Mouse (Mus musculus): ENCODE data around the gene Slc16a5. TPM values are rescaled to one million over a fixed set of nuclear protein-coding genes. Genes with fewer than 3 reads are reported as not detected.
A peak's percentile ranks its signal among the peaks of the same experiment; 100 is the strongest.
"Not testable (repeated sequence)": the region's sequence is repeated elsewhere in the genome, so short reads cannot be mapped to it uniquely, and the experiment has no call there.

Gene Slc16a5
- total RNA-seq, 2 experiments from 2014 or later, result not detected

DNA sequence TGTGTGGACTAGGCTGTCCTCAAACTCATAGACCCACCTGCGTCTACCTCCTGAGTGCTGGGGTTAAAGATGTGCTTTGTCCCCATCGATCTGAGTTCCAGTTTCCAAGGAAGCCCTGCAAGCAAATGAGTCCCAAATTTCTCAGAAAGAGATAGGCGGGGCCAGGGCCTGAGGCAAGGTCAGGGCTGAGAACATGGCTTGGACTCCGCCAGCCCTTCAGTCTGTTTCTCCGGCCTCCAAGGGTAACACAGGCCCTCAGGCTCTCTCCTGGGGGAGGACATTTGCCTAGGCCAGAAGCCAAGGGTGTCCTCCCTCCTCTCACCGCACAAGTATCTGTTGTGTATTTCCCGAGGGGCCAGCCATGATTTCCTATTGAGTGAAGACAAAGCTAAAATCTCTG lies 9.9 kb downstream of the Slc16a5 start:
- no peak for TF ChIP-seq CTCF (IDR thresholded peaks at IDR 0.05)
- intact Hi-C loops (cut with DNase I), result no loop called here
- Histone ChIP-seq H3K27ac (no peak overlapping the region), H3K4me3 (no peak overlapping the region)
- DNase-seq (ENCODE audit: extremely low spot score in 1 of 2, low spot score in 2 of 2), result no peak

DNA sequence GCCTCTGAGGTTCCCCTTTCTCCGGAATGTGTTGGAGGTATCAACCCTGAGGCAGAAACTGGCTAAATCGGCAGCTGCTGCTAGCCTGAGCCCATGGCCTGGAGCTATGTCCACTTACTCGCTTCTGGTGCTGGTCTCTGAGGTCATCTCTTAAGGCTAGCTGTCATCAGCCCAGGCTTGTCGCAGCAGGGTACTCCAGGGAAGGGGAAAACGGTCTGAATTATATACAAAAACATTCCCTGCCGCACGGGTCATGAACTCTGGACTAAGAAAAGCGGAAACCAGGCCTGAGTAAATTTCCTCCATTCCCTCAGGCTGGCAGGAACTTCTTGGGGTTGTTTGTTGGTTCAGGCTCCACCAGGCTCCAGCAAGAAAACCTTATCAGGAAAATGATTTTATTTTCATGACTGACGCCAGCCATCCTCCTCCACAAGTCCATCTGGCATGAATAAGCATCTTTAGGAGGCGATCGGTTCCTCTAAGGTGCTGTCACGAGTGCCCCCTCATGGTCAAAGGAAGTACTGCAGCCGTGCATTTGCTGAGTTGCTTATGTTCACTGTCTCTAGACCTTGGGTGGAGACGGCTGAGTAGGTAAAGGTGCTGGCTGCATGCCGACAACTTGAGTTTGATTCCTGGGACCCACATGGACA lies 11.5 kb downstream of the Slc16a5 start:
- peak; percentile 93 to 98 for DNase-seq (ENCODE audit: extremely low spot score in 1 of 2, low spot score in 2 of 2)
- no peak; the same call in none of the 2 replicates for TF ChIP-seq CTCF (IDR thresholded peaks at IDR 0.05)
- H3K27ac ChIP-seq, result peak overlapping the region; percentile 92
- intact Hi-C loops (cut with DNase I), result loop anchor here (1.0 to 2.0 kb wide), 3 partner anchors 45 to 114 kb away; partner anchors contain the start of gene Kctd2
- no peak overlapping the region for H3K4me3 ChIP-seq

GRCm38 (mm10) chr11:115475025-115475757 lies 12.9 kb downstream of the Slc16a5 start, which contains the start of gene Armc7:
TSS of gene Armc7 (plus strand) at chr11:115475667.
- Histone ChIP-seq H3K27ac (peak within 1 kb of the TSS; percentile 92), H3K4me3 (peak within 1 kb of the TSS; percentile 60)
- intact Hi-C loops (cut with DNase I), result loop anchor here (2.0 kb wide), 1 partner anchor 54 kb away; the partner anchor contains the start of gene Kctd2
- DNase-seq (ENCODE audit: extremely low spot score in 1 of 2, low spot score in 2 of 2), result peak; percentile 93
- no peak for TF ChIP-seq CTCF (IDR thresholded peaks at IDR 0.05)

GRCm38 (mm10) chr11:115475758-115476237 lies 13.5 kb downstream of the Slc16a5 start:
- Histone ChIP-seq H3K4me3 (peak overlapping the region; percentile 60), H3K27ac (peak overlapping the region; percentile 59; the same call in 1 of the 2 replicates)
- intact Hi-C loops (cut with DNase I), result loop anchor here (2.0 kb wide), 1 partner anchor 55 kb away; the partner anchor contains the start of gene Kctd2
- no peak for TF ChIP-seq CTCF (IDR thresholded peaks at IDR 0.05)
- DNase-seq (ENCODE audit: extremely low spot score in 1 of 2, low spot score in 2 of 2), result no peak

GRCm38 (mm10) chr11:115476630-115477029 lies 14.4 kb downstream of the Slc16a5 start:
- H3K4me3 ChIP-seq, result peak overlapping the region; percentile 60; the same call in 1 of the 2 replicates
- DNase-seq (ENCODE audit: extremely low spot score in 1 of 2, low spot score in 2 of 2); H3K27ac ChIP-seq; intact Hi-C loops (cut with DNase I): not testable (repeated sequence)

DNA sequence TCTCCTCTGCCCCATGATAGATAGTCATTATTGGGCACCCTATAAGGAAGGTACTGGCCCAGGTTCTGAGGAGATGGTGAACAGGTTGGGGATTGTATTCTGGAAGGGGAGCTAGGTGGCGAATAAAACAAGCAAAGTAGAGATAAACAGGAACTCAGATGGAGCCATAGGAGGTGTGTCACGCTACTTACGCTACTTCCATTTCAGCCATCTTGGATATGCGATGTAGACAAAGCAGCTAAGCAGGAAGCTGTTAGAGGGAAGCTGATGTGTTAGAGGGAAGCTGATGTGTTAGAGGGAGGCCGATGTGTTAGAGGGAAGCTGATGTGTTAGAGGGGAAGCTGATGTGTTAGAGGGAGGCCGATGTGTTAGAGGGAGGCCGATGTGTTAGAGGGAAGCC lies 15.1 kb downstream of the Slc16a5 start:
- intact Hi-C loops (cut with DNase I); H3K27ac ChIP-seq; H3K4me3 ChIP-seq; DNase-seq (ENCODE audit: extremely low spot score in 1 of 2, low spot score in 2 of 2): not testable (repeated sequence)

DNA sequence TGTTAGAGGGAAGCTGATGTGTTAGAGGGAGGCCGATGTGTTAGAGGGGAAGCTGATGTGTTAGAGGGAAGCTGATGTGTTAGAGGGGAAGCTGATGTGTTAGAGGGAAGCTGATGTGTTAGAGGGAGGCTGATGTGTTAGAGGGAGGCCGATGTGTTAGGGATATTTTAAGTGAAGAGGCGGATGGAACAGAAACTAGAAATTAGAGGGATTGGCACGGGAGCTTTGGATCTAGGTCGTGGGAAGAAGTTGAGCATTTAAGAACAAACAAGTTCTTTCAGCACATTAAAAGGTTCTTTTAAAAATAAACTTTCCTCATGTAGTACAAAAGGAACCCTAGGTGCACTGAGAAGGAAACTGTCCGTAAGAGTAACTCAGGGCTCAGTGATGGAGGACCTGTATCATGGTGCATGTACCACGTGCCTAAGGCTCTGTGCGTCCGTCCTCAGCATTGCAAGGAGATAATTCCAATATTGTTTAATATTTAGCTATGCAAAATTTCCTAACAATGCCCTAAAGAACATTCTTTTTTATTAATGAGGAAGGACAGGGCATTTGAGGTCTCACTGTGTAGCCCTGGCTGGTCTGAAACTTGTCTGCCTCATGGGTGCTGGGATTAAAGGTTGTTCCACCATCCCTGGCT lies 16.1 kb downstream of the Slc16a5 start:
- Histone ChIP-seq H3K27ac (peak overlapping the region; percentile 21; the same call in 1 of the 2 replicates), H3K4me3 (no peak overlapping the region)
- intact Hi-C loops (cut with DNase I), result no loop called here
- no peak for DNase-seq (ENCODE audit: extremely low spot score in 1 of 2, low spot score in 2 of 2)
- no peak for TF ChIP-seq CTCF (IDR thresholded peaks at IDR 0.05)

- intact Hi-C loops (cut with DNase I), result loop anchor here (2.0 to 10.0 kb wide), 3 partner anchors 55 to 233 kb away; partner anchors contain the start of genes Gga3, Mrps7 and Sumo2
- peak in 1 of 2 experiments; percentile 52 for DNase-seq (ENCODE audit: extremely low spot score in 1 of 2, low spot score in 2 of 2)
- TF ChIP-seq CTCF (IDR thresholded peaks at IDR 0.05), result no peak
- H3K4me3 ChIP-seq, result no peak overlapping the region
- H3K27ac ChIP-seq, result peak overlapping the region; percentile 88
Observed at GRCm38 (mm10) chr11:115481553-115482259, 19.4 kb downstream of the Slc16a5 start.

DNA sequence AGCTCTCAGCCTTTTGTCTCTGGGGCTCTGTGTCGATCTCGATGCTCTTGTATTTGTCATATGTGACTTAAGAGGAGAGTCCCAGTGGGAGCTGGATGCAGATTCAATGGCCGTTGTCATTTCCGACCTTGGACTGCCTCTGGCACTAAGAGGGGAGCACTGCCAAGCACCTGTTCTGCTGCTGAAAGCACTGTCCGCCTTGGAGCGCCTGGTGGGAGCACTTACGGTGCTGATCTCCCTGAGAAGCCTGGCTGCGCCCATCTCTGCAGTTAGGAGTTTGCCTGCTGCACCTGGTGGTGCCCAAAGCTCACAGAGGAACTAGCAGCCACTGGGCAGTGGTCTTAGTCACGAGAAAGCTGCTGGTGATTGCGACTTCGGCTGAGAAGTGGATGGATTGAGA lies 21.0 kb downstream of the Slc16a5 start:
- no peak for DNase-seq (ENCODE audit: extremely low spot score in 1 of 2, low spot score in 2 of 2)
- Histone ChIP-seq H3K4me3 (no peak overlapping the region), H3K27ac (peak overlapping the region; percentile 88)
- intact Hi-C loops (cut with DNase I), result loop anchor here (2.0 to 10.0 kb wide), 3 partner anchors 54 to 232 kb away; partner anchors contain the start of genes Gga3, Mrps7 and Sumo2
- TF ChIP-seq CTCF (IDR thresholded peaks at IDR 0.05), result no peak

DNA sequence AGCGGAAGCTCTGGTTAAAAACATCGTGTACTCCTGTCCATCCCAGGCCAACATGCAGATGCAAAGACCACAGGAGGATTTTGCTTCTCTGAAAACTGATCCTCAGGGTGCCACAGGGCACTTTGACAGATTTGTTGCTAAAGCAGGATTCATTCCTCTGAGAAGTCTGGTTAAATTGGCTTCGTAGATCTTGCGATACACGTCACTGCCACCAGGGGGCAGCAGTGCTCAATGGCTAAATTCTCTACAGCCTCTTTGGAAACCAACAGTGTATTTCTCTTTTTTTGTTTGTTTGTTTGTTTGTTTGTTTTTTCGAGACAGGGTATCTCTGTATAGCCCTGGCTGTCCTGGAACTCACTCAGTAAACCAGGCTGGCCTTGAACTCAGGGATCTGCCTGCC lies 21.5 kb downstream of the Slc16a5 start:
- intact Hi-C loops (cut with DNase I), result loop anchor here (2.0 to 10.0 kb wide), 3 partner anchors 53 to 231 kb away; partner anchors contain the start of genes Gga3, Mrps7 and Sumo2

DNA sequence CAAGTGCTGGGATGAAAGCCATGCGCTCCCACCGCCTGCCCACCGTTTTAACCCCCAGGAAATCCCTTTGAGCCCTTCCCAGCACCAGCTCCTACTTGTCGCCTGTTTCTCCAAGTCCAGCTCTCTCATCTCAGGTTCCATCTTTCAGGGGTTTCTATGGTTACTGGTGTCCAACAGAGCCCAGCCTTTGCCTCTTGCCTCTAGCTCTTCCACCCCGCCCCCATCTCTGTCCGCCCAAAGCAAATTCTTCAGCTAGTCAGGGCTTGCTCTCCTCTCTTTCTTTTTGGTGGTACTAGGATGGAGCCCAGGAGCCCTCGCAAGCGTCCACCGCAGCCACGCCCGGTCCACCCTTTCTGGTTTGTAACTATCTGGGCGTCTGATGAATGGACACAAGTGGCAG lies 22.9 kb downstream of the Slc16a5 start:
- TF ChIP-seq CTCF (IDR thresholded peaks at IDR 0.05), result no peak
- intact Hi-C loops (cut with DNase I), result loop anchor here (10.0 kb wide), 1 partner anchor 230 kb away; no protein-coding TSS in a partner anchor
- H3K4me3 ChIP-seq, result no peak overlapping the region
- DNase-seq (ENCODE audit: extremely low spot score in 1 of 2, low spot score in 2 of 2), result no peak
- H3K27ac ChIP-seq, result peak overlapping the region; percentile 1; the same call in 1 of the 2 replicates

More for the DNA sequence above, 21.5 kb downstream of the Slc16a5 start:
- peak overlapping the region; percentile 88 for H3K27ac ChIP-seq
- peak; percentile 98 for TF ChIP-seq CTCF (IDR thresholded peaks at IDR 0.05)
- H3K4me3 ChIP-seq, result no peak overlapping the region
- DNase-seq (ENCODE audit: extremely low spot score in 1 of 2, low spot score in 2 of 2), result peak; percentile 77 to 81
